Comparison of ENCODE assay signal across 8 mouse cellular contexts in genomic region chr13:92580220-92581043, GRCm38 (mm10). TPM values are rescaled to one million over a fixed set of nuclear protein-coding genes. Genes with fewer than 3 reads are reported as not detected.
DNase-seq lines count a peak whose midpoint lies in the region; ATAC-seq and TF ChIP-seq lines count a peak whose summit lies in the region.
"Had no signal": no experiment of that assay in that cellular context is flagged by ENCODE, and none has a peak within 500 bp of the region (broad histone marks: within the 10 kb centered on the region; RNA-seq: fewer than 3 reads in every experiment).

No protein-coding gene starts in this region.

- no peak overlapping the region for H3K4me2 ChIP-seq in hindbrain, postnatal 0 days (ENCODE audit: low read depth, low read length)

- no peaks in the 10 kb centered on the region for H3K4me1 ChIP-seq in hindbrain, postnatal 0 days (ENCODE audit: insufficient read depth, low read length)

- TF ChIP-seq CTCF in gastrocnemius, adult 2 months (IDR thresholded peaks at IDR 0.05), result peak; percentile 93; the same call in 1 of the 2 replicates
- peak; percentile 76 for TF ChIP-seq CTCF in hindbrain, postnatal 0 days (IDR thresholded peaks at IDR 0.05; ENCODE audit: low read depth)

- H3K36me3 ChIP-seq in hindbrain, postnatal 0 days (ENCODE audit: insufficient read depth, low read length), result no peaks in the 10 kb centered on the region

- H3K4me3 ChIP-seq in gastrocnemius, adult 2 months, result no peak overlapping the region
- no peak overlapping the region for H3K4me3 ChIP-seq in hindbrain, postnatal 0 days (ENCODE audit: low read length)
- H3K4me3 ChIP-seq: megakaryocyte, embryonic 14.5 days had no signal

- WGBS in hindbrain, postnatal 0 days, result 28% methylated on average over 10 of the region's 10 CpGs

- H3K27ac ChIP-seq in gastrocnemius, adult 2 months, result no peak overlapping the region
- no peak overlapping the region for H3K27ac ChIP-seq in hindbrain, postnatal 0 days

- no peaks in the 10 kb centered on the region for H3K9me3 ChIP-seq in hindbrain, postnatal 0 days (ENCODE audit: low read length)
- H3K9me3 ChIP-seq: megakaryocyte, embryonic 14.5 days had no signal

- ATAC-seq in hindbrain, postnatal 0 days, result peak; percentile 73

- no peaks in the 10 kb centered on the region for H3K27me3 ChIP-seq in hindbrain, postnatal 0 days (ENCODE audit: insufficient read depth, low read length)

- no peak overlapping the region for H3K9ac ChIP-seq in hindbrain, postnatal 0 days (replicated peaks; ENCODE audit: low read length)

- intact Hi-C loops in gastrocnemius, adult 2 months (cut with DNase I), result loop anchor here (1.0 kb wide), 1 partner anchor 160 kb away; no protein-coding TSS in a partner anchor

- peak; percentile 5 for DNase-seq in WW6 (ENCODE audit: low read depth, low spot score)
- peak; percentile 80 to 84 for DNase-seq in cerebellum, postnatal 10 days
- DNase-seq in gastrocnemius, adult 2 months, result peak; percentile 67
- DNase-seq in hindbrain, postnatal 0 days (ENCODE audit: low spot score), result peak; percentile 84
- DNase-seq in left cerebral cortex, adult 18-20 months (ENCODE audit: low spot score in 2 of 2), result peak; percentile 65 to 81
- DNase-seq in lung, postnatal 4 days, result peak; percentile 66 to 82
- peak; percentile 47 for DNase-seq in spleen, adult 12 weeks (ENCODE audit: low spot score)

RNA-seq across cellular contexts. Expression of gene Spz1, which starts 4.5 kb away (rescaled TPM):
- total RNA-seq in gastrocnemius, adult 2 months (2021), result not detected
- total RNA-seq in hindbrain, postnatal 0 days (2014; rRNA removed), result not detected in 2 replicates
- polyA plus RNA-seq in hindbrain, postnatal 0 days (2015; fragmentation: Nextera tagmentation; extraction: Ambion mirVana), result not detected in 2 replicates
- not detected for total RNA-seq in left cerebral cortex, adult 18-20 months (2021)

RNA-seq across cellular contexts. Expression of gene Serinc5, which starts 30.5 kb away (rescaled TPM):
- total RNA-seq in gastrocnemius, adult 2 months (2021), result 1 to 10 TPM; 2.5 to 4.2 TPM
- 42.8 and 52.5 TPM in 2 replicates for total RNA-seq in hindbrain, postnatal 0 days (2014; rRNA removed)
- polyA plus RNA-seq in hindbrain, postnatal 0 days (2015; fragmentation: Nextera tagmentation; extraction: Ambion mirVana), result 14.3 and 14.8 TPM in 2 replicates
- total RNA-seq in left cerebral cortex, adult 18-20 months (2021), result 10 to 100 TPM; 49.0 to 54.6 TPM

RNA-seq across cellular contexts. Expression of gene Zfyve16, which starts 49.8 kb away (rescaled TPM):
- total RNA-seq in gastrocnemius, adult 2 months (2021), result 1 to 10 TPM; 6.5 to 8.4 TPM
- total RNA-seq in hindbrain, postnatal 0 days (2014; rRNA removed), result 10.6 and 13.5 TPM in 2 replicates
- polyA plus RNA-seq in hindbrain, postnatal 0 days (2015; fragmentation: Nextera tagmentation; extraction: Ambion mirVana), result 5.7 and 6.4 TPM in 2 replicates
- 10 to 100 TPM; 14.0 to 18.0 TPM for total RNA-seq in left cerebral cortex, adult 18-20 months (2021)

Comparison
In these comparisons a context has a peak if more than half of its experiments do, and no peak if none do; other contexts are left out.
1. DNase-seq: peak in every context shown above with its lines; median percentile 84 in hindbrain, postnatal 0 days; 82 in cerebellum, postnatal 10 days; 74 in lung, postnatal 4 days; 73 in left cerebral cortex, adult 18-20 months; 67 in gastrocnemius, adult 2 months; 47 in spleen, adult 12 weeks; 5 in WW6.